Mouse (Mus musculus): ENCODE measurements around the gene Glrx2.

DNA sequence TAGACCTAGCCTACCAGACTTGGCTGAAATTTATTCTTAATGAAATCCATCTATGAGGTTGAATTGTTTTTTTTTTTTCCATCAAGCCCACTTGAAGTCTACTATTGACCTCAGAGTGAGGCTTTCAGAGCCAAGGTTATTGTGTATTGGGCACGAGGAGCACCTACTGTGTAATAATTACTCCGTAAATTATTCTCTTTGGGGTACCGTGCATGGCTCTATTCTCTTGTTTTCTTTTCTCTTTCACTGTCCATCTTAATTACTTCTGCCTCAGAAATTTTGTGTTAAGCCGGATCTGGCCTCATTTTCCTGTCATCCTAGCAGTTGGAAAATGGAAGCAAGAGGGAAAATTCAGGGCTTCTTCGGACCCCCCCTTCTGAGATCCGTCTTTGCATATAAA, 26.0 kb downstream of the Glrx2 start:
- TF ChIP-seq CTCF (IDR thresholded peaks at IDR 0.05; ENCODE audit: low read depth) (no peak), EP300 (IDR thresholded peaks at IDR 0.05; ENCODE audit: low read depth) (no peak)
